Mouse (Mus musculus): Measurements from ENCODE around the gene Spc25. TPM values are rescaled to one million over a fixed set of nuclear protein-coding genes. Genes with fewer than 3 reads are reported as not detected.

Spc25 gene
- 36.4 and 51.3 TPM in 2 replicates for polyA plus RNA-seq (2015; fragmentation: Nextera tagmentation; extraction: Ambion mirVana)

DNA sequence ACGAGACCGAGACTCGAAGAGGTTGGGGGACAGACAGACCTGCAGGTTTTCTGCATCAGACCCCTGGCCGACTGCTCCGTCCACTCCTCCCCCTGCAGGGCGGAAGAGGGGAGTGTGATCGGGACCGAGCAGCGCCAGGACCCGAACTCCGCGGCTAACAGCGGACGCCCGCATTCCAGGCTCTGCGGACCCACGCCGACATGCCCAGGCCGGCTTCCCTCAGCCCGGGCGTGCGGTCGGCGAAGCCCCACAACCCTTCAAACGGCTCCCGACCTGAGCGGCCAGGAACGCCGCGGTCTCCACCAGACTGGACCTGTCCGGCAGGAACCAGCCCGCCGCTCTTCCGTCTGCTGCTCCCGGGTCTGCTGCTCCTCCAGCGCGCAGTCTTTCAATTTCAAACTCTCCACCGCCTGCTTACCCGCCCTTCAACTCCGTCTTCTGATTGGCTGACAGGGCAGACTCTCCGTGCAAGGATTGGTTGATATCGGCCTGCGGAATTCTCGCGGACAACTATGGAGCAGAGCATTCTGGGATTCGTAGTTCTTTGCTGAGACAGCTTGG is at the start of gene Spc25:
Spc25 (minus strand) TSS at position 404 of the 561 bp plus-strand sequence.
- peak; percentile 100 for ATAC-seq (ENCODE audit: low FRiP score, low read depth)
- H3K27ac ChIP-seq (replicated peaks) = no peak within 1 kb of the TSS
- under 1% methylated on average over 46 of the region's 46 CpGs for WGBS
- H3K4me1 ChIP-seq (replicated peaks) = peaks cover 7% of the 10 kb centered on the region
- H3K36me3 ChIP-seq = no peaks in the 10 kb centered on the region
- no peaks in the 10 kb centered on the region for H3K9me3 ChIP-seq
- peak within 1 kb of the TSS; percentile 83 for H3K4me2 ChIP-seq
- peak within 1 kb of the TSS; percentile 50 for H3K9ac ChIP-seq
- H3K27me3 ChIP-seq = no peaks in the 10 kb centered on the region
- peak within 1 kb of the TSS; percentile 88 for H3K4me3 ChIP-seq

DNA sequence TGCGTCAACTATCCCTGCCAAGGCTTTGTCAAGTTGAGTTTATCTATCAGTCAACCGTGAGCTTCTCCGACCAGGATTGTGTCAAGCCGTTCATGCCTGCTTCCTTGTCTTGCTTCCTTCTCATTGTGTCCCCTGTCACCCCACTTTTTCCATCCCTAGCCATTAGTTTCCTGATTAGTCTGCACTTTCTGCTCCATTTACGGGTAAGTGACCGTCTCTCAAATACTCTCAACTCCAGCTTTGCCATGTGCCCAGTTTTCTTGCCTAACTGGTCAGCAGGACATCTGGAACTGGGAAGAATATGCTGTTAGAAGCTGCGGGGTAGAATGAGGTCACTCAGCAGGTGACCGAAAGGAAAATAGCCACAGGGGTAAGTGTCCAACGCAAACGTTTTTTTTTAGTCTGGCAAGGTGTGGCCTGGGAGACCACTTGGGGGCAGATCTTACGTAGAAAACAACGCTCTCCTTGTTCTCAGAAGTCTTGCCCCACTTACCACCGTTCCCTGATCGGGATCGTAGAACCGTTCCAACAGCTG is 42.3 kb upstream of the Spc25 start:
- ATAC-seq (ENCODE audit: low FRiP score, low read depth) = no peak
- no peaks in the 10 kb centered on the region for H3K9me3 ChIP-seq
- H3K36me3 ChIP-seq = no peaks in the 10 kb centered on the region
- H3K4me3 ChIP-seq = no peak overlapping the region
- no peaks in the 10 kb centered on the region for H3K27me3 ChIP-seq
- H3K9ac ChIP-seq = no peak overlapping the region
- H3K4me2 ChIP-seq = no peak overlapping the region
- H3K4me1 ChIP-seq (replicated peaks) = peaks cover 6% of the 10 kb centered on the region
- H3K27ac ChIP-seq (replicated peaks) = no peak overlapping the region
- WGBS = 58% methylated on average over 16 of the region's 16 CpGs

DNA sequence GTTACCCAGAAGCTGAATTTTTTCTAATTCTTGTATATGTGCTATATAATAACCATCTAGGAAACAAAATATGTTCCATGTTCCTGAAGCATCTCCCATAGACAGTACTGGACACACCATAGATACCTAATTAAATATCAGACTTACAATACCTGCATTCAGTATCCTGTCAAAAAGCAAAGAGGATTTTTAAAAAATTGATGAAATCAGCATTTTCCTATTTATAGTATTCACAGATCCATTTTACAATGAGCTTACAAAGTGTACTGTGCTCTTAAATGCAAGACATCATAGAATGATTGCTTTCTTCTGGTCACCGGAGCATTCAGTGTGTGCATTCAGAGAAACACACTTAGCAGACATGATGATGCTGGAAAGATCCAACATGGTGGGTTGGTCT is 41.1 kb upstream of the Spc25 start:
- no peak overlapping the region for H3K27ac ChIP-seq (replicated peaks)

DNA sequence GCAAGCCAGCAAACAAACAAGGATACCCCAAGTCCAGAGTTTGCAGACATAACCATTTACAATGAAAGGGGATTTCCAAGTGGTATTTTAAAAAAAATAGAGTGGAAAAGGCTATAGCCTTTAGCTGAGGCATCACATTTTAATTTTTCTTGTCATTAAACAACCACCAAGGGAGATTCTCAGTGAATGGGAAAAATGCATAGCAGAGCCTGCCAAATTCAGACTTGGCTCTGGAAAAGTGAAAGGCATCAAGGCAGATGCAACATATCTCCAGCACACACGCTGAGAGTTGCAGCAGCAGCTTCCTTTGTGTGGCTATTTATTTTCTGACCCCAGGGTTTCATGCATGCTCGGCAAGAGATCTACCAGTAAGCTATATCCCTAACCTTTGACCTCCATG is 38.9 kb upstream of the Spc25 start:
- Histone ChIP-seq H3K9me3 (no peaks in the 10 kb centered on the region), H3K9ac (no peak overlapping the region), H3K36me3 (no peaks in the 10 kb centered on the region), H3K27me3 (no peaks in the 10 kb centered on the region), H3K4me1 (replicated peaks) (peaks cover 6% of the 10 kb centered on the region), H3K4me2 (no peak overlapping the region), H3K27ac (replicated peaks) (no peak overlapping the region), H3K4me3 (no peak overlapping the region)
- ATAC-seq (ENCODE audit: low FRiP score, low read depth) = no peak
- WGBS = 22% methylated on average over 2 of the region's 2 CpGs

More for the DNA sequence above, 41.1 kb upstream of the Spc25 start:
- H3K4me2 ChIP-seq = no peak overlapping the region
- ATAC-seq (ENCODE audit: low FRiP score, low read depth) = no peak
- no peak overlapping the region for H3K9ac ChIP-seq
- H3K36me3 ChIP-seq = no peaks in the 10 kb centered on the region
- 91% methylated on average over 1 of the region's 1 CpGs for WGBS
- no peak overlapping the region for H3K4me3 ChIP-seq
- H3K4me1 ChIP-seq (replicated peaks) = peaks cover 6% of the 10 kb centered on the region
- no peaks in the 10 kb centered on the region for H3K27me3 ChIP-seq
- no peaks in the 10 kb centered on the region for H3K9me3 ChIP-seq

DNA sequence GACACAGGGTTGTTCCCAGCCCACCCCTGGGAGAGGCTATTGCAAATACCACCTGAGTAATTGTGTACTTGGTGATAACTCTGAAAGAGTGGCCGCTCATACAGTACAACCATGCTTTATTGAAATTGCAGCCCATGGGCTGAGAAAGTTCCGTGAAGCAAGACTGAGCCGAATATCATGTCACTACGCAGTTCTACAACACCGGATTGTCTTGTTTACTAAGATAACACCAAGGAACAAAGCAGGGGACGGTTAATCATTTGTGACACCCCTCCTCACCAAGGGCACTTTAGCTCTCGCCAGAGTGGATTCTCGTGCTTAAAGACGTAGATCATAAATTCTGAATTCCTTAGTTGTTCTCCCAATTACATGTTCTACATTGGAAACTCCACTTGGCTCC is 33.3 kb upstream of the Spc25 start:
- Histone ChIP-seq H3K36me3 (no peaks in the 10 kb centered on the region), H3K4me3 (no peak overlapping the region), H3K4me2 (no peak overlapping the region), H3K9ac (no peak overlapping the region), H3K27me3 (no peaks in the 10 kb centered on the region), H3K27ac (replicated peaks) (no peak overlapping the region), H3K4me1 (replicated peaks) (no peaks in the 10 kb centered on the region; the same call in 1 of the 2 replicates), H3K9me3 (no peaks in the 10 kb centered on the region)
- ATAC-seq (ENCODE audit: low FRiP score, low read depth) = no peak
- 80% methylated on average over 9 of the region's 9 CpGs for whole genome bisulfite sequencing

DNA sequence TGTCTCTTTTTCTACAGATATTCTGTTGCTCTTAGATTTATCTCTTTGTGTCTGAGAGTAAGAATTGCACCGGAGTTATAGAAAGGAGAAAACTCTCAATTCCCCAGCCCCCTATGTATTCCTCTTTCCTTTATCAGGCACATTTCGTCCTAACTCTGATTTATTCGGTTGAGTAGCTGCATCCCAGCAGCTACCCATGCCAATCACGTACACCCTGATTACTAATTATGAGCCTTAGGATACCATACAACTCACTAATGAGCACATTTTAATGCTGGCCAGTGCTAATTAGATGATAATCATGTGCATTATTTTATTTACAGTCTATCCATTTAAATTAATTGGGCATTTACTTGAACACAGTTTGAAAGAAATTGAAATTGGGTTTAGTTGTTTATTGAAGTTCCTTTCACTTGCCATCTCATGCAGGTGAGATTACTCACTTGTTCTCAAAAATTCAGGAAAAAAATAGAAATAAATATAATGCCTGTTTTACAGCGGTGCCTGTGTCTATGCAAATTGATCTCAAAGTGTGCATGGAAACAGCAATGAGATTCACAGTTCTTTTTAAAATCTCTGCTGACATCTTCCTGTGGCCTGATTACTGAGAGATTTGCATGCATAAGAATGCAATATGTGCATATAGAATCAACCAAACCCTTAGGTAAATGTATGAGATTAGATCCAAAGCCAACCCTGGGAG is 29.1 kb upstream of the Spc25 start:
- WGBS = 34% methylated on average over 5 of the region's 5 CpGs
- no peak for ATAC-seq (ENCODE audit: low FRiP score, low read depth)
- H3K4me1 ChIP-seq (replicated peaks) = no peaks in the 10 kb centered on the region; the same call in 1 of the 2 replicates
- H3K36me3 ChIP-seq = no peaks in the 10 kb centered on the region
- no peak overlapping the region for H3K27ac ChIP-seq (replicated peaks)
- H3K9ac ChIP-seq = no peak overlapping the region
- H3K9me3 ChIP-seq = no peaks in the 10 kb centered on the region
- no peak overlapping the region for H3K4me3 ChIP-seq
- no peak overlapping the region for H3K4me2 ChIP-seq
- H3K27me3 ChIP-seq = no peaks in the 10 kb centered on the region

DNA sequence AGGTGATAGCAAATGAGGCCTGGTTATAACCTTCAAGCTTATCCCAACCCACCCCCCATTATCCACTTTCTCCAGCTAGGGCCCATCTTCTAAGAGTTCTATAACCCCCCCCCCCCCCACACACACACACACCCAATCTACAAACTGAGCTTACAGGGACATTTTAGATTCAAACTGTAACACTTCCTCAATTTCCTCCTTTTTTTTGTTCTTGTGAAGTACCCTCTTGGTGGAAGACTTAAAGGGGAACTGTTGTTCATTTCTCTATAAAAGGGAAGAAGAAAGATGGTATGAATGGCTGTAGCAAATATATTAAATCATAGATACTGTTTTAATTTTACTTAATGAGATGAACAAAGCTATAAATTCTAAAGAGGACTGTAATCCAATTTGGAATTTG is 26.1 kb upstream of the Spc25 start:
- H3K27me3 ChIP-seq = no peaks in the 10 kb centered on the region
- ATAC-seq (ENCODE audit: low FRiP score, low read depth) = no peak
- H3K27ac ChIP-seq (replicated peaks) = no peak overlapping the region
- H3K9ac ChIP-seq = no peak overlapping the region
- H3K36me3 ChIP-seq = no peaks in the 10 kb centered on the region
- H3K9me3 ChIP-seq = no peaks in the 10 kb centered on the region
- peaks cover 4% of the 10 kb centered on the region for H3K4me1 ChIP-seq (replicated peaks)
- no peak overlapping the region for H3K4me2 ChIP-seq
- H3K4me3 ChIP-seq = no peak overlapping the region

DNA sequence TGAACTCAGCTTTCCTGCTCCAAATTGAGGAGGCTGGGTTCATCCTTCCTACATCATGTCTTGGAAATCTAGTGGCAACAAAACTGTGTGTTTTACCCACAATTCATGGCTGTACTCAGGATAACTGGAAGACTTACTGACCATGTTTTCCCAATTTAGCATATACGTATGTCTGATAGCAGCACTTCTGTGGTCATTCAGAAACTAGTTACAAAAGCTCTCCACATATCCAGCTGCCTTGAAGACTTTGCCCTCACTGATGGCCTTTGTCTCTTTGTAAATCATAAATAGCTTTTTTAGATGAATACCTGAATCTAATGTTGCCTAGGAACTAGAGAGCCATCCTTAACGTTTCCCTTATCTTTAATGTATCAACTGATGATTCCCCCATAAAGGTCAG is 24.1 kb upstream of the Spc25 start:
- H3K4me1 ChIP-seq (replicated peaks) = peaks cover 4% of the 10 kb centered on the region
- 93% methylated on average over 2 of the region's 2 CpGs for WGBS

DNA sequence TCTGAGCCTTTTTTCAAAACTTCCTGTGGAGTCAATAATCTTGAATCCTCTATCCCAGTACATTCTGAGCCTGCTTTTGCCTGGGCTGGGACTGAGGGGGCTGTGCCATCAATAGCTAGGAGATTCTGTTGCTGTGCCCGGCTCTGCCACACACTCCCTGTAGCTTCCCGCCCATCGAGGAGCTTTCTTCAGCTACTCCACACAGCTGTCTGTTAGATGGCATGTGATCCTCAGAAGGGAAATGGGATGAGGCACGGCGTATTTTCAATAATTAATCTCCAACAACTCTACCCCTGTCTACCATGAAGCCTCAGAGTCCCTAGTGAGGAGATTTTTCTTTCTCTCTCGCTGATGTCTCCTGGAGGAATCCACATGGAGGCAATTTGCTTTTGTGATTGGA is 22.6 kb upstream of the Spc25 start:
- H3K27ac ChIP-seq (replicated peaks) = no peak overlapping the region; the same call in 1 of the 2 replicates

More for the DNA sequence above, 24.1 kb upstream of the Spc25 start:
- Histone ChIP-seq H3K4me3 (no peak overlapping the region), H3K27ac (replicated peaks) (no peak overlapping the region), H3K9ac (no peak overlapping the region), H3K36me3 (no peaks in the 10 kb centered on the region), H3K4me2 (no peak overlapping the region), H3K27me3 (no peaks in the 10 kb centered on the region), H3K9me3 (no peaks in the 10 kb centered on the region)
- no peak for ATAC-seq (ENCODE audit: low FRiP score, low read depth)

DNA sequence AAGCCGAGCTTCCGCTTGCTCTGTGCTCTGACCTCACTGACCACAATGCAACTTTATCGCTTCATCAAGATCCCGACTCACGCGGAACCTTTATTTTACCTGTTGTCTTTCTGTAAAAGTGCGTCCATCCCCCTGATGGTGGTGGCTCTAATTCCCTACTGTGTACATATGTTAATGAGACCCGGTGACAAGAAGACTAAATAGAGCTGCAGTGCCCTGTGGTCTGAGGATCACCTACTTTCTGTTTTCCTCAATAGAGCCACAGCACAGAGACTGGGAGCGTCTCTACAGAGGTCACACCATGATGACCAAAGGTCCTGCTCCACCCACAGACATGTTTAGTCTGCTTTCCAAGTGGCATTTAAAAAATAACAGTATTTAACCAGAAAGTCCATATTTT is 20.9 kb upstream of the Spc25 start:
- Histone ChIP-seq H3K27ac (replicated peaks) (no peak overlapping the region), H3K9me3 (no peaks in the 10 kb centered on the region), H3K4me1 (replicated peaks) (peaks cover 6% of the 10 kb centered on the region; the same call in 1 of the 2 replicates), H3K27me3 (no peaks in the 10 kb centered on the region), H3K4me2 (no peak overlapping the region), H3K36me3 (no peaks in the 10 kb centered on the region), H3K9ac (no peak overlapping the region), H3K4me3 (no peak overlapping the region)
- no peak for ATAC-seq (ENCODE audit: low FRiP score, low read depth)
- WGBS = 86% methylated on average over 9 of the region's 9 CpGs

More for the DNA sequence above, 22.6 kb upstream of the Spc25 start:
- 45% methylated on average over 6 of the region's 6 CpGs for WGBS
- Histone ChIP-seq H3K27me3 (no peaks in the 10 kb centered on the region), H3K9me3 (no peaks in the 10 kb centered on the region), H3K4me3 (no peak overlapping the region), H3K9ac (no peak overlapping the region), H3K4me2 (no peak overlapping the region), H3K36me3 (no peaks in the 10 kb centered on the region), H3K4me1 (replicated peaks) (peaks cover 4% of the 10 kb centered on the region; the same call in 1 of the 2 replicates)
- ATAC-seq (ENCODE audit: low FRiP score, low read depth) = no peak

DNA sequence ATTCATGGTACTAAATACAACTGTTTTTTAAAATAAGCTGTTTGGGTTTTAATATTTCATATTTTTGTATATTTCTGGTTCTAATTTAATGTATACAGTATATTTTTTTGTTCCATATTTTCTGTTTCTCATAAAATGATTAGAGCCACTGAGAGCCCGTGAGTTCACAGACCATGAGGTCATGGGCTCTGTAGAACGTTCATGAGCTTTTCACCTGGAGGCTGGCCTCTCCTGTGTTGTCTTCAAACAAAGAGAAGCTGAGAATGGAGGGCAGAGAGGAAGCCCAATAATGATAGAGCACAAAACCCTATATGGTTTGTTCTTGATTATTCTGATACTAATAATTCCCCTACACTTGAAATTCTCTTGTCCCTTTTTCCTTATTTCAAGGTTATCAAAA is 18.7 kb upstream of the Spc25 start:
- no peak for ATAC-seq (ENCODE audit: low FRiP score, low read depth)
- no peaks in the 10 kb centered on the region for H3K36me3 ChIP-seq
- H3K27me3 ChIP-seq = no peaks in the 10 kb centered on the region
- H3K27ac ChIP-seq (replicated peaks) = no peak overlapping the region
- H3K4me3 ChIP-seq = no peak overlapping the region
- 75% methylated on average over 2 of the region's 2 CpGs for WGBS
- no peak overlapping the region for H3K9ac ChIP-seq
- H3K9me3 ChIP-seq = no peaks in the 10 kb centered on the region
- peaks cover 8% of the 10 kb centered on the region; the same call in 1 of the 2 replicates for H3K4me1 ChIP-seq (replicated peaks)
- H3K4me2 ChIP-seq = no peak overlapping the region

DNA sequence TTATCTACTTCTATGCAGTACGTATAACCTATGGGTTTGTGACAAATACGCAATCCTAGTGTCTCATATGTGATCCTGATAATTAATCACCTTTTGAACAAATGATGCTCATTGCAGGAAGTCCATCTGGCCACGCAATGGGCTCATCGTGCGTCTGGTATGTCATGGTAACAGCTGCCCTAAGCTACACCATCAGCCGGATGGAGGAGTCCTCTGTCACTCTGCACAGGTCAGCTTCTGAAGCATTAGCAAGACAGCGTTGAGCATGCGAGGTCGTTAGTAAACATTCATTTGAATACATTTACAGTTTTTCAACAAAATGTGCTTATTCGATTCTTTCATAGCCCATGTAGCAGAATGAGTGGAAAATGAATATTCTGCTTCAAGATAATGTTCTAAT is 16.8 kb upstream of the Spc25 start:
- H3K4me3 ChIP-seq = no peak overlapping the region
- H3K27me3 ChIP-seq = no peaks in the 10 kb centered on the region
- H3K4me1 ChIP-seq (replicated peaks) = 0 out of 2 replicates have a peak, but pooled peaks cover 6% of the 10 kb centered on the region
- H3K36me3 ChIP-seq = no peaks in the 10 kb centered on the region
- no peak overlapping the region for H3K27ac ChIP-seq (replicated peaks)
- H3K4me2 ChIP-seq = no peak overlapping the region
- 0 out of 2 replicates have a peak, but pooled peaks have one; percentile 23 for ATAC-seq (ENCODE audit: low FRiP score, low read depth)
- no peaks in the 10 kb centered on the region for H3K9me3 ChIP-seq
- H3K9ac ChIP-seq = no peak overlapping the region
- WGBS = 55% methylated on average over 10 of the region's 10 CpGs
